Mouse (Mus musculus) mouse embryonic stem cell (cell line): ENCODE data around the gene Tmem174.

Experiments used
- in situ Hi-C, 2 experiments: fragments of 300-500 bp; cut with MboI; formaldehyde crosslinking; loops; 1 replicate in 1 of 2; 3 replicates in 1 of 2; pipeline ENCODE4 v1.14.3; 2019 to 2020; ENCODE audit warnings: low sequenced_read_pairs in 2 of 2, low pct_unique_long_range_greater_than_20kb in 1 of 2, mixed read lengths in 1 of 2; ENCODE audit not compliant: unreplicated experiment in 1 of 2

Gene Tmem174

DNA sequence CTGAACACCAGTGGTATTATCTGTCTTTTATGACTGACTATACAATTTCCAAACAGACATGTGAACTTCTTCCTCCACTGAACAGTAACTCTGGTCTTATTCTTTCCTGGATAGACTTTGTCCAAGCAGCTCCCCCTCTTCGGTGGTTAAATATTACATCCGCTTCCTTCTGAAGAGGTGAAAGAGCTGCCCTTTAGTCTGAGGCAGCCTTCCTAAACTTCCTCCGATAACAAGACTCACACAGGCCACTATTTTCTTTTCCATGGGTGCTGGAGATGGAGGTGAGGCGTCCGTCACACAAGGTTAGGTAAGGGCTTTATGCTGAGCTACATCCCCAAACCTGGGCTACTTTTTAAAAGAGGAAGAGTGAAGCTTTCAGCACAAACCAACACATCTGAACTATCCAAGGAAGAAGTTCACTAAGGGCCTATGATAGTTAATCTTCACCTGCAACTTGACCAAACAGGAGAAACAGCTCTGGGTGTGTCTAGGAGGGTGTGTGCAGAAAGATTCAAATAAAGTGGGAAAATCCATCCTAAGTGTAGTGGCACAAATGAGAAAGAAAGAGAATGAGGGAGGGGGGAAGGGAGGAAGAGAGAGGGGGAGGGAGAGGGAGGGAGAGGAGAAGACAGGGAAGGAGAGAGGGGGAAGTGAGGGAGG lies 1.4 kb upstream of the Tmem174 start:
- in situ Hi-C loops: no loop called here

DNA sequence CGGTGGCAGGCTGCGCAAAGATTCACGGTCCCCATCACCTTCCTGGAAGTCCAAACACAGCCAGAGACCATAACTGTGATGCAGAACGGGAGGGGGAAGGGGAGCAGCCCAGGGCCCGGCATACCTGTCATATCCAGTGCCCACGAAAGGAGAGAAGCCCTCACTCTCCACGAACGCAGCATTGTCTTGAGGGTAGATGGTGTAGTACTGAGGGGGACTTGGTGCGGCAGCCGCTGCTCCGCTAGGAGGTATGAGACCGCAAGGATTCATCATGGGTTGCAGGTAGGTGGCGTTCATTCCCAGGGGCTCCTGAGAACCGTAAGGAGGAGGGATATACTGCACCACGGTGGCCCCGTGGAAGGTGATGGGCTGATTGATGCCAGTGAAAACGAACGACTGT lies 639 bp downstream of the Tmem174 start:
- in situ Hi-C loops: no loop called here

DNA sequence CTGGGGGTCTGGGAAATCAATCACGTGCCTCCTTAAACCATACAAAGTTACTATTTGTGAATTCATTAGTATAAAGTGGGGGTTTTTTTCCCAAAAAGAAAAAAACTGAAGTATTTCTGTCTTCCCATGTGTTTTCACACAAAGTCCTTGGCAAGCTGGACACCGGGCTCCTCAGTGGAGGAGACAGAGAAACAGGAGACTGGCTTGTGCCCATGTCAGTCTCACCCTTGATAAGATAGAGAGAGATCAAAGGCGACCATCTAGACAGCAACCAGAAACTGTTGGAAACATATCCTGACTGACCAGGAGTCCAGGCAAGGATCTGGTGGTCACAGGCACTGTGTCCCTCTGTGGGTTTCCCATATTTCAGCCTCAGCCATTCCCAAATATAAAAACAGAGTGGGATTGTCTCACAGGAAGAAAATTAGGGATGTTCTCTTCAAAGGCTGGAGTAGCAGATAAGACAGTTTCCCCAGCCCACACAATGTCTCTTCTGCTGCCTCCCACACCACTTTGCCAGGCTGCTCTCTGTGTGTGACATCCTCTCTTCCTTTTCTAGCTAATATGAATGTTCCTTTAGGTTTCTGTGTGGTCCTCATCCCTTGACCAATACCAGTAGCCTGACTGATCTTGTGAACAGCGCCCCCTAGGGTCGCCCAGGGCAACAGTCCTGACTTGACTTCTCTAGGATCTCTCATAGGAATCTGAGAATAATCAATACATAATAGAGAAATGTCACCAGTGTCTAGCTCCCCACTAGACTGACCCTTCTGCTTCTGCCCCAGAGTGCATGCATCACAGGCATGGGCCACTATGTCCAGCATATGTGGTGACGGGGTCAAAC lies 3.3 kb downstream of the Tmem174 start:
- in situ Hi-C loops: no loop called here

DNA sequence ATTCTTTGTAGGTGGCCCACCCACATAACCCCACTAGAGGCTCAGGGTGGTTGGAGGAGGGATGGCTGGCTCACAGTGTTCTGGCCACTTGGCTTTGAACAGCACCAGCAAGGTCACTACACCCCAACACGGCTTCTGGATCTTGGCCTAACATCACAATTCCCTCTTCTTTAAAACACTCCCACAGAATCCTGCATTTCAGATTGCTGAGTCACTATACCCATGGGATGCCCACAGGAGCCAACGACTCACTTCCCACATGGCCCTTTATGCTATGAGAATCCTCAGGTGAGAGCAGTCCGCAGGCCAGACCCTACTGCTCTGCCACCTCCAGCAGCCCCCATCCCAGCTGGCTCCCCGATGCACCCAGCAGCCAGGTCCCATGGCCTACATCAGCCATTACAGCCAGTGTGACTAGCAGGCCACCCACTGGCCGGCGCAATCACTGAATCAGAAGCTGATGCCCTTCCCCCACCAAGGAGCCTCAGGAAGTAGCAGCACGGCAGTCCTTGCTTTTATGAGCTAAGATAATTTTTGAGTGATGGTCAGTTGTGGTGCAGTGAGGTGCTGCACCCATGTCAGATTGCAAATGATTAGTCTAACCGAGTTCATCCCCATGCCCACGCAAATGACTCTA lies 4.8 kb downstream of the Tmem174 start:
- in situ Hi-C loops: no loop called here

DNA sequence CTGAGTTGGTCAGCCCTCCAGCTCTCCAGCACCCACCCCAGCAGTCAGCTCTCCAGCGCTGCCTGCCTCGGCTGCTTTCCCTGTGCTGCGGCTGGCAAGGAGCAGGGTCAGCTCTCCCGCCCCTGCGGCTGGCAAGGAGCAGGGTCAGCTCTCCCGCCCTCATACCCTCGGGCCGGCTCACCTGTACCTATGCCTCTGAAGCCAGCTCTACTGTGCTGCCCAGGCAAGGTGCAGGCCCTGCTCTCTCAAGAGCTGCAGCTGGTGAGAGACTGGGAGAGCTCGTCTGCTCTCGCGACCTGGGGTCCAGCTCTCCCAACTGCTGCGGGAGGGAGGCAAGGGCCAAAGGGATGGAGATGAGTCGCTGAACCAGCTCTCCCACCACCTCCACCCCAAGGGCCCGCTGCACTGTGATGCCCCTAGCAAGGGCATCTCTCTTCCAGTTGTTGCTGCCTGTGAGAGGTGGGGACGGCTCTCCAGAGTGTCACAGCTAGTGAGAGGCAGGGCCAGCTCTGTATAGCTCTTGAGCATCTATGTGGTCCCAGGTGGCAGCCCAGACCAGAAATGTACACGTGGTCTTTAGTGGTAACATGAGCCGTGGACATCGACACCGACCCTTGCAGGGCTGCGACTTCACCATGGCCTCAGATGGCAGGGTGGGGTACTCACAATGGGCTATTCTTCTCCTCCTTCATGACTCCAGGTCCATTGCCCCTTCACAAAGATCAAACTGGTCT lies 5.9 kb downstream of the Tmem174 start:
- in situ Hi-C loops: no loop called here

DNA sequence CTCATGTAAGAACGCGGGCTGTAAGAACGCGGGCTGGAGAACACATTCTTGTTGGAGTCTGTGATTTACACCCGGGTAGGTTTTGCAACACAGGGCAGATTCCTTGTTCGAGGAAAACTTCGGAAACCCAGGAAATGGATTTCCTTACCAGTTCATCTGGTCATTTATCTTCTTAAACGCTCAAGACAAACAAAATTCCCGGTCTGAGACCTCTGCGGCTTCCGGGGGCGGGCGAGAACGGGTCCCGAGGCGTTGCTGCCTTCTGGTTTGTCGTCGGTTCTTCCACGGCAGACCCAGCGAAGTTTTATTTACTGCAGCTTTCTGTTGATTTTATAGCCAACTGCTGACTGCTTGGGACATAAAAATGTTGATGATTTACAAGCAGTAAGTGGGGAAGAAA lies 10.5 kb downstream of the Tmem174 start:
- in situ Hi-C loops: no loop called here

DNA sequence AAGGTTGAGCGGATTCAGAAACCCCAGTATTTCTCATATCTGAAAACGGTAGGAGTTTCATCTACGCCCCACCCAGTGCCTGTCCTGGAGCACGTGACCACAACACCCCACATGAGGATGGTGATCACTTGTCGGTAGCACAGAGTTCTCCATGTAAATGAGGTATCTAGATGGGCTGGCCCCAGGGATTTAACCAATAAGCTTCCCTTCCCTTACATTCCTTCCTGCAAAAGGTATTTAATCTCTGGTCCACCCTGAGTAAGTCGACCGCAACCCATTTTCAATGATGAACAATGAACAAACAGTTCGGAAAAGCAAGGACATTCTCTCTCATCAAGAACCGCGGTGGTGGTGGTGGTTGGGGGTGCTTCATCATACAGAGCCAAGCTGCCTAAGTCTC lies 12.7 kb downstream of the Tmem174 start:
- in situ Hi-C loops: no loop called here

DNA sequence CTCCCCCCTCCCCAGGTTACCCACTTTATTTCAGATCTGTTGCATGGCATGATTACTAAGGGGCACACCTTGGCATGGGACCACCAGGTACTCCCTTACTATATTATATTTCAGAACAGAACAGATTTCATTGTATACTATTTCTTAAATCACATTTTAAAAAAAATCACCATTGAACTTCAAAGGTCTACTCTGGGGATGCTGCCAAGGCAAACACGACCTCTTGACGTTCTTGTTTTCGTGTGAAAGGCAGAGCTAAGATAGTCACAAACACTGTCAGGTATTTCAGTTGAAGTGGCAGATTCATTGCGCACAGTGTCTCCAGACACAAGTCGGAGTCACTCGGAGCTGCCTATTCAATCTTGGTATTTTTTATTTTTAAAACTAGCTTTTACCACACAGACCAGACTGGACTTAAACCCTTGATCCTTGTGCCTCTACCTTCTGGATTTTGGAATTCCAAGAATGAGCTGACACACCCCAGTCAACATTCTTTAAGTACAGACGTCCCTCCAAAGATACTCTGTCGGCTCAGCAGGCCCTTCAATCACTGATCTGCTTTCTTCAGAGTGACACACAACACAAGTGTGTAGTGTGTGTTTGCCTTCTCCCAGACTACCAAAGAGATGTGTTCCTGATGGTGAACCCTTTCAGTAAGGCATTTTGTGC lies 14.2 kb downstream of the Tmem174 start:
- in situ Hi-C loops: no loop called here

DNA sequence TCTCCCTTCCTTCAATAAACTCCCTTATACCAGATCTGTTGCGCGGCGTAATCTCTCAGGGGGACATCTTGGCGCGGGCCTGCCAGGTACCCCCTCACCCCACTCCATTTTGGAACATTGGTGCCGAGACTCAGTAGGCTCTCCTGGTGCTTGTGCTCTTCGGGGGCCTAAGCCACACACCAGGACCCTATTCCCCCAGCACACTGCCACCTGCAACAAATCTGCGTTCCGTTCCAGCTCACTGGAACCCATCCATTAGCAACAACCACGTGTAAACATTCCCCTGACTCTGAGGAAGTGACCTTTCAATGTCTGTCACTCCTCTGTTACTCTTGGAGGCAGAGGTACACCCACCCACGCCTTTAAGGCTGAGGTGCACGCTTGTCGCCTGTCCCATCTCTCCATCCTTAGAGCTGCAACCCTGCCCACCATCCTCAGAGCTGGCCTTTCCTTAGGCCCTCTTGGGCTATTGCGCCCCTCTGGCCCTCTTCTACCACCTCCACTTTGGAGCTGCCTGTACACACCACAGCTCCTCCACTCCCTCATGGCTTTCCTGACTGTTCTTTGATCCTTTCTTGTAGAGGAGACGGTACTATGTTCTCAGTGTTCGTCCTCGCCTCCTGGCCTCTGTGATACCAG lies 19.7 kb downstream of the Tmem174 start:
- in situ Hi-C loops: no loop called here

DNA sequence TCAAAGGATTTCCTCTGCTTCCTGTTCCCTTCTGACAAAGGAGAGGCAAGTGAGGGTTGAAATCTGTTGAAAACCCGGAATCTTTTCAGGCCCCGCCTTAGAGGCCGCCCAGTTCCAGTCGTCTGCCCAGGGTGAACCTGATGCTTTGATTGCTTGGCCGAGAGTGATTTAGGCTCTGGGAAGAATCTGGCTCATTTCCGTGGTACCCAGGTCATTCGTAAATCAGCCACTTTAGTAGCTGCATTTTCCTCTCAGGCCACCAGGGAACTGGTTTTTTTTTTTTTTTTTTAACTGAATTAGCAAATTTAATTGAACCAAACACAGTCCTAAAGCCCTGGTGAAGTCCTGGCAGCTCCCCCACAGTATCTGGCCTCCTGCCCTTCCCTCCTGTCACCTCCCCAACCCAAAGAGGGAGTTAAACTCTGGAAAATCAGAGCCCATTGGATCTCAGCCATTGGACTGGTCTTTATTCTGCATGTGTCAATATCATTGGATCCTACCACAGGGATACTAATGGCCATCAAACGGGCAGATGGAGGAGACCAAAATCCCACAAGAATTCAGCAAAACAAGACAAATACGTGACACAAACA lies 29.2 kb downstream of the Tmem174 start:
- in situ Hi-C loops: no loop called here

DNA sequence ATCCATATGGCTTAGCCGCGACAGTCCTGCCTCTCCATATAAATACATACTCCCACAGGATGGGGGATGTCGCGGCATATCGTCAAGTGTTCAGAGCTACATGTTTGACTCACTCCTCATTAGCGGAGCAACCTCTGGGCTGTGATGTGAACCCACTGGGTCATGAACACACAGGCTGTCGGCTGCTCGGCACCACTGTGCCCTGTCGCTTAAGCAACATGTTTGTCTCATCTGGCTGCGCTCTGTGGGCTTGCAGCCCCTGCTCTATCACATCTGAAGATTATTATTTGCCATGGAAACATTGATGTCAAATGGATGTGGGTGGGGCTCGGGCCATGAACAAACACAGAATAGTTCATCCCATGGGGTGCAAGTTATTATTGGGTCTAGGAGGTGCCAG lies 33.4 kb downstream of the Tmem174 start:
- in situ Hi-C loops: no loop called here

DNA sequence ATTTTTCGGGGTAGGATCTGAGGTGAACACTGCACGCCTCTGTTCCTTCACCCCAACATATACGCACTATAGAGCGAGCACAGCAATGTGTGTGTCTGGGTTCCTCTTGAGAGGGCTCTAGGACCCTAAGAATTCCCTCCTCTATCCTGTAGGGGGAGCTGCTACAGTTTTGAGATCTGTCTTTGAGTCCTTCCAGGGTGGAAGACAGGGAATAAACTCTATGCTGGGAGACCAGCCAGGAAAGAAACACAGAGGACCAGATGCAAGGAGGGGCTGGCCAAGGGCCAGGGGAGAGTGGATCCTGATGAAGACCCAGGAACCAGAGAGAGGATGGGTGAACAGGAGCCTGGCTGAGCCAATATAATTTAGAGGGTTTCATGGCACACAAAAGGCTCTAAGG lies 40.5 kb downstream of the Tmem174 start:
- in situ Hi-C loops: no loop called here

DNA sequence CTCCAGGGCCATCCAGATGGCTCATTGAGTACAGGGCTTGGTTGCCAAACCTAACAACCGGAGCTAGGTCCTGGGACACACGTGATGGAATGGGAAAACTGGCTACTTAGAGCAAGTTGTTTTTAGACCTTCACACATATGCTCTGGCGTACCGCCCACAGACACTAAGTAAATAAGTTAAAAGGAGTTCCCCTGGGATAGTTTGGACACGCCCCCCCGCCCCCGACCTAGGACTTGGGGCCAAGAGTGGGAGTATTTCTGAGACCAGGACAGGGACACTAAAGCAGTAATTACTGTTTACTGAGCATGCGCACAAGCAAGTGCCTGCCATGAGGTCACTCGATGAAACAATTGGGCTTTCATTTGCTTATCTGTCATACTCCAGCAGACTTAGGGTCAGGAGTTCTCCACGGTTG lies 42.5 kb downstream of the Tmem174 start:
- in situ Hi-C loops: no loop called here

DNA sequence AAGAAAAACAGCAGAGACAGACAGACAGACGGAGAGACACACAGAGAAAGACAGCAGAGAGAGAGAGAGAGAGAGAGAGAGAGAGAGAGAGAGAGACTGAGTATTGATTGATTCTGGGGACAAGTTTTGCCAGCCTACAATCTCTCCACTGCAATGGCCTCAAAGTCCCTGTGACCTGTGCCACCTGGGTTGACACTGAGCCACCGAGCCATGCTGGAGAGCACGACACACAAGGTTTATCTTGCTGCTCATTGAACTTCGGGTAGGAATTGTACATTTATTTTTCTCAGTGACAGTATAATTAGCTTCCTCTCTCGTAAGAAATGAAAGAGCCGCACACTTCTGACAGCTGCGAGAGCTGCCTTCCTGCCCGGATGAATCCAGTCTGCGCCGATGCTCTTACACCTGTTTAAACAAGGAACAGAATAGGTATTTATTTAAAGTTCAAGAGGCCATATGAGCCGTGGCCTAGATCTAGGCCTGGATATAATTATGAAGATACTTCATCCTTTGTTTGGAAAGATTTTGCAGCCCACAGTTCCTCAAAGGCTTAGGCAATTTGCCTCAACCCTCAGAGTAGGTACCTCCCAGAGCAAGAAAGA lies 43.2 kb downstream of the Tmem174 start:
- in situ Hi-C loops: no loop called here

DNA sequence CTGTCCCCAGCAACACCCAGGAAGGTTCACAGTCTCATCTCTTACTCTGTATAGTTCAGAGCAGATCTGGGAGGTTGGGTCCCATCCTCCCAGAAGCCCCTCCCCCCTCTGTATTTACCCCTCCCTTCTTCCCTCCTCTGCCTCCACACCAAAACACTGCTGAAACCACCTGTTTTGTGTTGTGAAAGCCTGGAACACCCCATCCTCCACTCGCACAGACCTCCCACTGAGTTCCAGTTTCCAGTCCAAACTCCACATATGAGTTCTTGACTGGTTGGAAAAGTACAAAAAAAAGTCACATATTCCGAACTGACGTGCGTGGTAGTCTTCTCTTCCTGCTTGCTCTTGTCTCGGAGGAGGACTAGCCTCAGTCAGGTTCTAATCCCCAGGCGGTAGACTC lies 45.8 kb downstream of the Tmem174 start:
- in situ Hi-C loops: no loop called here

DNA sequence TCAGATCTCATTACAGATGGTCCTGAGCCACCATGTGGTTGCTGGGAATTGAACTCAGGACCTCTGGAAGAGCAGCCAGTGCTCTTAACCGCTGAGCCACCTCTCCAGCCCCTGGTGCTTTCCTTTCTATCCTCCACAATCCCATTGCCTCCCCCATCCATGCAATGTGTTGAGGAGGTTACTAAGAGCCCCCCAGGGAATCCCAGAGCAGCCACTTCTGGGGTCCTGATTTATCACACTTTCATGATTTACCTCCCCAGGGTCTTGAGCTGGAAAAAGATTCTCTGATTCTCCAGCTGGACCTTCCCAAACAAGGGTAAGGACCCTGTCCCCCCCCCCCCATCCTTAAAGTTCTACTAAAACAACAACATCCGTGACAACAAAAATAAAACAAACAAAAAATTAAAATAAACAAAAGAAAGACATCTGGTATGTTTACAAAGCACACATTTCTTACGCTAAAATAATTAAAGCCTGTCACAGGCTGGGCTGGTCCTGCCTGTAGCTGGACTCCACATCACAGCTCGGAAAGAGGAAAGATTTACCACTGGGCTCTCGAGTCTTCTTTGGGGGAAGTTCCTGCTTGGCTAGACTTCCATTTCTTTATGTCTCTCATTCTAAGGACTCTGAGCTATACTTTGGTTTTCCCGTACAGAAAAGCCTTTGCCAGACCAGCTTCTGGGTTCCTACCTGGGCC lies 46.4 kb downstream of the Tmem174 start:
- in situ Hi-C loops: no loop called here

DNA sequence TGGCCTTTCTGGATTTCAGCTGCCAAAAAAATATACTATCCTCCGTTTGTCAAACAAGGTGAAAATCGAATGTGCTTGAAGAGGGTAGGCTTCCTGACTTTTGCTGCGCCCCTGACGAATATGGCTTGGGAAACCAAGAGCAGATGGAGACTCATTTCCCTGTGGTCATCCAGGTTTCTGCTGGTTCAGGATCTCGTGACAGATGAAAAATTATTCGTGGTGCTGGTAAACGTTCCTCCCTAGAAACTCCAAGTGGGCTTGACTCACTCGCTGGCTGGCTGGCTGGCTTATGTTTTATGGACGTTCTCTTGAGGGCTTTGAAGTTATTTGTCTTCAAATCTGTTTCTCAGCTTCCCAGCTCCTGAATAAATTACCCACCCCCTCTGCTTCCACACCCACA lies 47.6 kb downstream of the Tmem174 start:
- in situ Hi-C loops: no loop called here
